Mouse (Mus musculus): ENCODE data around the gene Lrrc25.

Lrrc25 gene

DNA sequence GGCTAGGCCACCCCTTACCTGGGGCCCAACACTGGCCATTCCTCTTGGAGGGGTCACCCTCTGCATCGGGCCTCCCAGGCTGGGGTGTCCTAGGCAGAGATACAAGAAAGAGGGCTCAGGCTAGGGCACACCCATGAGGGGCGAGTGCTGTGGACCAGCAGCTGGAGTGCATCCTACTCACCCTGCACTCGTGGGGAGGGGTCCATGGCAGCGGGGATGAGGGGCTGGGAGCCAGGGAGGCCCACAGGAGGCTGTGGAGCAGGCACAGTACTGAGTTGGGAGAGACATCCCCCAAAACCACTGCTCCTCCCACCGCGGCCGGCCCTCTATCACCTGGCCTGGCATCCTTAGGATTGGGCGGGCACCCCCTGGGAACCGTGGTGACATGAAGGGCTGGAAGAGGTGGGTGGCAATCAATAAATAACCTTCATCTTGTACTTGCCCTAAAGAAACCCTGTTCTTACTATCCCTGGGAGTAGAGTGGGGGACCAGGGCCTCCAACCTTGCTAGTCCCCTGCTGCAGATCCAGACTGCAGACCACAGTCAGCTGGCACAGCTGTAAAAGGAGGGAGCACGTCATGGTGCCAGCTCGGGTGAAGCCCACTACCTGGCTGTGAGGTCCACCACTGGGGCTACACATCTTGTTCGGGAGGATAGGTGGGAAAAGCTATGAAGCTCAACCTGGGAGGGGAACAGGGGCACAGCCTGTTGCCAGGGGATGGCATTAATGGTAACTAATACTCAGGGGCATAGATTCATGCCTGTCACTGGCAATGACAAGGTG lies 16.3 kb upstream of the Lrrc25 start:
- DNase-seq (ENCODE audit: low spot score): no peak

DNA sequence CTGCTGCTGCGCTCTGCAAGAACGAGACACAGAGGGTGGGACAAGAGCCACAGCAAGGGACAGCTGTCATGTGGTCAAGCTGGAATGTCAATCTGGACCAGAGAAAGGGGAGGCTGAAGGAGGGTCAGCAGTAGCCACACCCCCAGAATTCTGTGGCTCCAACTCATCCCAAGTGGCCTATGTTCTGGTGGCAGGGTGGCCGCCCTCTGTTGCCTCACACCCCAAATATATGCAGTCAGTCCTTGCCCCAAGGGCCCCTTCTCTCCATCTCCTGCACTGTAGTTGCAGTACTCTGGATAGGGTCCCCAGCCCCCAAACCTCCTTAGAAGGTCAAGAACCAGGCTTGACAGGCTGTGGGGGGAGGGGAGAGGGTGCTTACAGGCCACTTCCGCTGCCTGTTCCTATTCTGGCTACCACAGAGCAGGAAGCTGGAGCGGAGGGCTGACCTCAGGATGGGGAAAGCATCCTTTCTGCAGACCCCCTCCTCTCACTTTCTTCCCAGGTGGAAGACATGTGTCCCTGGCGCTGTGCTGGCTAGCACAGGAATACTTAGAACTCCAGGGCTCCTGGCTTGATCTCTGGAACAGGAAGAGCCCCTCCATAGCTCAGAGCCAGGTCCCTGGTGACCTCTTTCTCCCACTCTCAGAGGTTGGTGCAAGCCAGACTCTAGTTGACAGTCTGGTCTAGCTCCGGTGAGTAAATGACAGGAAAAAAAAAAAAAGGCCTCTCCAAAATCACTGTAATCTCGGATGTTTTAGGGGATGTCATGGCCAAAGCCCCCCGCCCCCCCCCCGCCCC lies 15.3 kb upstream of the Lrrc25 start:
- DNase-seq (ENCODE audit: low spot score): peak; percentile 63

DNA sequence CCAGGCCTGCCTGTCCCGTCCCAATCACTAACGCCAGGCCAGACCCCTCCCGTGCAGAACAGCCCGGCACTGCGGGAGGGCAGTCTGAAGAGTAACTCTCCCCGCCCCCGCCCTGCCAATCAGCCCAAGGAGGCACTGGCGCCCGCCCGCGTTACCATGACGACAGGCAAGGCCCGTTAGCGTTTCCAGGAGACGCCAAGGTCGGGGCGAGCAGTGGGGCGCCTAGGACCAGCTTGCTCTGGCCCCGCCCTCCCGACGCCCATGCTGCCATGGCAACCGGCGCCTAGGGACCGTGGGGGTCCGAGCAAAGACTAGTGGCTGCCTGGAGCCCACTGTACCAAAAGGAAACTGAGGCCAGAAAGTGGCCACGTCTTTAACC lies 14.7 kb upstream of the Lrrc25 start:
- peak; percentile 79 for DNase-seq (ENCODE audit: low spot score)

DNA sequence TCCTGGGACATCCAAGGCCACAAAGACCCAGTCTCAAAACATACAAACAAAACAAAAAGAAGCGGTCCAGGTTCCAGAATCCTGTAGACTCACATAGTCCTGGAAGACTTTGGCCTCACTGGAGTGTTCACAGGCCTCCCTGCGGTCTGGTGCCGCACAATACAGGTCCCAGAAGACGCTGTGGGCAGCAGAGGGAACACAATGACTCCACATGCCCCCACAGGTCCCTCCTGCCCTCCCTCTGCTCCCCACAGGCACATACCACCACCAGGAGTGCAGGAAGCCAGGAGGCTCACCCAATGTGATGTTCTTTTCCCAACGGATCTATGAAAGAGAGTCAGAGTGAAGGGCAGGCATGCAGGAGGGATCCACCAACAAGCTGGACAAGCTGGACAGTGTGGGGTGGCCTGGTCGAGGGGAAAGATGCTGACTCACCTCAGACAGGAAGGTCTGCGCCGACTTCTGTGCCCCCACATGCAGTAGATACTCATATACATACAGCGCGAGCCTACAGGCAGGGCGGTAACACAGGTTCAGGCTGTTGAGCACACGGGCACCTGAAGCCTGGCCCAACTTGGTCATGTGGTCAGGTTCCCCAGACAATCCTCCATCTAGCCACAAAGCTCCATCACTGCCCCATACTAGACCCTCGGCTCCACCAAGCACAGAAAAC lies 13.7 kb upstream of the Lrrc25 start:
- no peak for DNase-seq (ENCODE audit: low spot score)

DNA sequence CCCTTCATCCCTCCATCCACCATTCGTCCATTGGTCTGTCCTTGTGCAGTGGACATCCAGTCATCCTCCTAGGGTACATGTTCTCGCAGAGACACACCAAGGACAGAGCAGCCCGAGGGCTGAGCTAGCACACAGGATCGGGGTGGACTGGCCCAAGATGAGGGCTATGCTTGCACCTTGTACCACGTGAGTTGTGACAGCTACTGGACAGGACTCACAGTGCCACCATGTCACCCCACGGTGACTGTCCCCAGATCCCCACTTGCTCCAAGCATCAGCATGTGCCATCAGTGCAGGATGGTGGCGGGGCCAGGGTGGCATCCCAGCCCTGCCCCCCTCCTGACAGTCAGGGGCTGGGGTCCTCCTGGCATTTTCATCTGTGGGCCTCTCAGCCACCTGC lies 11.4 kb upstream of the Lrrc25 start:
- DNase-seq (ENCODE audit: low spot score): no peak

DNA sequence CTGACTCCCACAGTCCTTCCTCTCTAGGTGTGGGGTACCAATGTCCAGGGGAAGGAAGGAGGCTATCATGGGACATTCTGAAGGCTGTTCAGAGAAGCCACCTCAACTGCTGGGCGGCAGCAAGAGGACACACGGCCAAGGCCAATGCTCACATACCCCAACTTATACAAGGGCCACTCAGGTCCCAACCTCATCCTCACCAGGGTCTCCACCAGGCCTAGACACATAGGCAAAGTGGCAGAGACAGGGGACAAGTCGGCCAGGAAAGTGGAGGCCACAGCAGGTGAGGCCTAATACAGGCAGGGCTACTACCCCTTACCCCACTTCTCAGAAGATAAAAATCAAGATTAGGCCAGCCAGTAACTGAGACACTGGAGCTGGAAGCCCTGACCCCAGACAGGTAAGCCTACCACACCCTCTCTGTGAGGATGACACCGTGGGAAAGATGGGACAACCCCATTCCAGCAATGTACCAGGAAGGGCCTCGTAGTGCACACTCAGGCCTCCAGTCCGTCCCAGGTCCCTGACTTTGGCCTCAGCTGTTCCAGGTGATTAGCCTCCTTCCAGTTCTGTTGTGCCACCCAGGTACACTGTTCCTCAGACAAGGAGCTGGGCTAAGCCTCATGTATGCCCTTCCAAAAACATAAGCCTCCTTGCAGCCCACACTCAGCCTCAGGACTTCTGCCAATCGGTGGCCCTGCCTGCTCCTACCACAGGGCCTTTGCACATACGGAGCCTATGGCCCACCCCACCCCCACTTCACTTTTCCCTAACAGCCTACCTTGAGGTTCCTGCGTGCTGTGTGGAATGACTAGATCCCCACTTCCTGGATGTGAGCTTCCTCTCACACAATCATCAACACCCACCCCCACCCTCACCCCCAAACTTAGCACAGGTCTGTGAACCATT lies 9.8 kb upstream of the Lrrc25 start:
- no peak for DNase-seq (ENCODE audit: low spot score)

DNA sequence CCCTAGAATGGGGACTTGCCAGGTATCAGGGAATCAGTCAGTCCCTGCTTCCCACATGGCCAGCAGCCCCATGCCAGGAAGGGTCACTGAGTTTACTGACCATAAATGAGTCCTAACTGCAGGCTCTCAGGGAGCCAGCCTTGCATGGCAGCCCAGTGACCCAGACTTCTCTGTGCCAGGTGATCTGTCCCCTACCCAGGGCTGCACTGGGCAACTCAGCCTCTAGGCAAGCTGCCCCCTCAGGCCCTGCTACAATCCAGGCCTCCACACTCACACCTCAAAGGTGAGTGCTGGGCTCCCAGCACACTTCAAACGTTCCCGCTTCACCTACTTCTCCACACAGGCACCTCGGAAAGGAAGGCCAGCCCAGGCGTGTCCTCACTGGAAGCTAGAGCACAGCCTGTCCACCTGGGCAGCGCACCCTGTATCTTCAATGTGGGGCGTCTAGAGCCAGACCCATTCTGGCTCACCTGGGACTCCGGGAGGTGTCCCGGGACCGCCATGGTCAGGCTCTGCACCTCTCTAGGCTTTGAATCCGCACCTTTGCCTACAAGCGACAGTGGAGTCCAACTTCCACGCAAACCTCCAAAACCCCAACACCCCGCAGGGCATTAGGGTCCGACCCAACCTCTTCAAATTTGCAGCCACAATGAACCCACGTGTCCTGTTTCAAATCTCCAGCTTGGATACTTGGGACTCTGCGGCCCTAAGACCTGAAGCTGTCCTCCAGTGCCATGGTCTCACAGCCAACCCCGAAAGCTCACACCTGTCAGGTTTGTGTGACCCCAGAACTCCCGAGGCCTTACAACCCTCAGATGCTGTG lies 9.0 kb upstream of the Lrrc25 start:
- DNase-seq (ENCODE audit: low spot score): no peak

DNA sequence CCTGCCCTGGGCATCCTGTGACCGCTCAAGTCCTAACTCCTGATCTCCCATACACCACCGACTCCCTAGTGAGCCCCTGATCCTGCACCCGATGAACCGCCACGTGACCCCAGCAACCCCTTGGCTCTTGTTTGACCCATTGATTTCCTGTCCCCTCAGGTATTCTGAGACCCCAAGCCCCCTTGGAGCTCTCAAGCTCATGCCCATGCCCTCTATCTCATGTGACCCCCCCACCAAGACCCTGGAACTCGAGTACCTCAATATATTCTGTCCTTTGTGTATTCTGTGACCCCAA lies 8.4 kb upstream of the Lrrc25 start:
- DNase-seq (ENCODE audit: low spot score): peak; percentile 17

DNA sequence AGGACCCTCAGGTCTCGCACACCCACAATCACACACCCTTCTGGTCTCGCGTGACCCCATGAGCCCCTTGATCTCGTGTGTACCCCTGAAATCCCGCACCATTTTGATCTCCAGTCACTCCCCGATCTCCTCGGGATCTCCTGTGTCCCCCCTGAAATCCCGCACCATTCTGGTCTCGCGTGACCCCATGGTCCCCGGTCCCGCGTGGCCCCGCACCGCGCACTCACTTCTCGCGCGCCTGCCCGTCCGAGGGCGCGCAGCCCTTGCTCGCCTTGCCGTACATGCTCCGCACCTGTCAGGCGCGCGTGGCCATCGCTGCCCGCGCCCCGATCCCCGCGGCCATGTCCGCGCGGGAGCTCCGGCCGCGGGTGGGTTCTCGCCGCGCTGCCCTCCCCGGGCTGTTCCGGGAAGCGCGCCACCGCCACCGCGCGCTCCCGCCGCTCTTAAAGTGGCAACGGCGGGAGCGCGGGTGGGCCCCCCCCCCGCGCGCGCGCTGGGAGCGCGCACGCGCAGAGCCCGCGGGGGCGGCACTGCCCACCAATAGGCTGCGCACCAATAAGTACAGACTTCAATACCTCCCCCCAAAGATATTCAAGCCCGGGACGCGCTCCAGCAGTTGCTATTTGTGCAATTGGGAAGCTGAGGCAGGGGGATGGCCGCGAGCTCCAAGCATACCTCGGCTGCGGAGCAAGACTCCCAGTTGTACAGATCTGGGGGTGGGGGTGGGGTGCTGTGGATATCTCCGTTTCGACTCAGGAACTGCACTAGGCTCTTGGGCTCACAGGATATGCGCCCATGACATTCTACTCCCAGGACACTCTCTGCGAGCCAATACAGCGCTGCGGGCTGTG lies 7.8 kb upstream of the Lrrc25 start:
- DNase-seq (ENCODE audit: low spot score): peak; percentile 72

DNA sequence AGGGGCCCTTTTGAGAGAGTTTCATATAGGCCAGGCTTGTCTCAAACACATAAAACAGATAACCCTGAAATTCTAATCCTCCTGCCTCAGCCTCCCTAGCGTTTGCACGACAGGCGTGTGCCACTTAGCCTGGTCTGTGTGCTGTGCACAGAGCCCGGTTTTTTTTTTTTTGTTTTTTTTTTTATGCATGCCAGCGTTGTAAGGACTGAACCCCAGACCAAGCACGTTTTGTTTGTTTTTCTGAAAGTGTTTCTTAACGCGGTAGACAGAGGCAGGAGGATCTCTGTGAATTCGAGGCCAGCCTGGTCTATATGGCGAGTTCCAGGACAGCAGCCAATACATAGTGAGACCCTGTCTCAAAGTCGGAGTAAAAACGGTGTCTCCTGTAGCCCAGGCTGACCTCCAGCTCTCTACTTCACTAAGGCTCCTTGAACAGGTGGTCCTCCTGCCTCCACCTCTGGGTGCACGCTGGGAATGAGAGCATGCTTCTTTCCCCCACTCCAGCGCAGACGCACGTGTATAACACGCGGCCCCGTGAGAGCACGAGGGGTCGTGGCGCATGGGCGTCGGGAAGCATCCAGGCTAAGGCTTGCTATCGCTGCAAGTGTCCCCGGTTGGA lies 7.1 kb upstream of the Lrrc25 start, which contains the start of gene Ssbp4:
Ssbp4 (minus strand) TSS at position 124 of the 619 bp plus-strand sequence.
- DNase-seq (ENCODE audit: low spot score): no peak

DNA sequence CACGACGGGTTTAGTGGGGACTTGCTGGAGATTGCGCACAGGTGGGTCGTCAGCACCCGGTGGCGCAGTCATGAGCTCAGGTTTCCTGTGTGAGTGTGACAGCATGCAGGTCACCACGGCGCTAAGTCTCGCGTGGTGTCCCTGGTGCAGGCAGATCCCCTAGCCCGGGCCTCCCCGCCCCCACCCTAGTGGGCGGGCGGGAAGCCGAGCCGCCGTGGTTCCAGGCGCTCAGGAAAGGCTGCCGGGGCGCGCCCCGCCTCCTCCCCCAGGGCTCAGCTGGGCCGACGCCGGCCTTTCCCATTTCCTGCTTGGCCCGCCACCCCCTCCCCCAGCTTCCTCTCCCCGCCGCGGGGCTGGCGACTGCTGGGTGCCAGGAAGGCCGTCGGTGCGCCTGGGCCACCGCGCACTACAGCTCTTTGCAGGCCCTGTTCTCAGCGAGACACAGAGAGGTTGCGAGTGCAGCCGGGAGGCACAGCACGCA lies 6.5 kb upstream of the Lrrc25 start:
- DNase-seq (ENCODE audit: low spot score): peak; percentile 82

DNA sequence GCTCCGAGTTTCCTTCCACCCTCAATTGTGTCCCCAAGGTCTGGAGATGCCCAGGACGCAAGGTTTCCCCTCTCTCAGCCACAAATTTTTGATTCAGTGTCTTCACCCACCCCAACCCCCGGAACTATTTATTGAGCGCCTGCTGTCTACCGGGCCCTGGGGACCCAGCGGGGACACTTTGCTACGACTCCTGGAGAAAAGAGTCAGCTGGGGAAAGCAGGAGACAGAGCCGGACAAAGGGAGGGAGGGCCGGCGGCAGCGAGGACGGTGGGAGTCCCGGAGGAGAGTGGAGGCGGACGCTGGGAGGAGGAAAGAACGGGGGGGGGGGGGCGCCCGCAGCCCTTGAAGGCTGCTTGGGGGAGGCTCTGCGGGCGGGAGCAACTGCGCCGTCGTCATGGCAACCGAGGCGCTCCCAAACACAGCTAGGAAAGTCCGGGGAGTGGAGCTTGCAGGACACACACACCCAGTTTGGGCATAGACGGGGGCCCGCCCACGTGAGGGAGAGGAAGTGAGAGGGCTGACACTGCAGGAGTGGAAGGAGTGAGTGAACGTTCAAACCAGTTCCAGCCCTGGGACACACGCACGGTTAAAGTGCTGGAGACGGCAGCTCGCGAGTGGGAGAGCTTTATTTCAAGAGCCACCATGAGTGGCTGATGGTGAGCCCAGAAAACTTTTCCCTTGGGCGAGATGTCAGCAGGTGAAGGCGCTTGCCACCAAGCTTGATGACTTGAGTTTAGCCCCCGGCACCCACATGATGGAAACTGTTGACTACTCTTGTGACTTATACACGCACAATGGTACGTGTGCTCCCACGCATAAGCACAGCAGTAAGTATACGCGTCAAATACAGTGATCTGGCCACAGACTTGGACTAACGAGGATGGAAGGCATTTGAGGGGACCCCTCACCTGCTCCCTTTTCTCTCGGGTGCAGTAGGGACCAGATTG lies 5.8 kb upstream of the Lrrc25 start:
- DNase-seq (ENCODE audit: low spot score): peak; percentile 92

DNA sequence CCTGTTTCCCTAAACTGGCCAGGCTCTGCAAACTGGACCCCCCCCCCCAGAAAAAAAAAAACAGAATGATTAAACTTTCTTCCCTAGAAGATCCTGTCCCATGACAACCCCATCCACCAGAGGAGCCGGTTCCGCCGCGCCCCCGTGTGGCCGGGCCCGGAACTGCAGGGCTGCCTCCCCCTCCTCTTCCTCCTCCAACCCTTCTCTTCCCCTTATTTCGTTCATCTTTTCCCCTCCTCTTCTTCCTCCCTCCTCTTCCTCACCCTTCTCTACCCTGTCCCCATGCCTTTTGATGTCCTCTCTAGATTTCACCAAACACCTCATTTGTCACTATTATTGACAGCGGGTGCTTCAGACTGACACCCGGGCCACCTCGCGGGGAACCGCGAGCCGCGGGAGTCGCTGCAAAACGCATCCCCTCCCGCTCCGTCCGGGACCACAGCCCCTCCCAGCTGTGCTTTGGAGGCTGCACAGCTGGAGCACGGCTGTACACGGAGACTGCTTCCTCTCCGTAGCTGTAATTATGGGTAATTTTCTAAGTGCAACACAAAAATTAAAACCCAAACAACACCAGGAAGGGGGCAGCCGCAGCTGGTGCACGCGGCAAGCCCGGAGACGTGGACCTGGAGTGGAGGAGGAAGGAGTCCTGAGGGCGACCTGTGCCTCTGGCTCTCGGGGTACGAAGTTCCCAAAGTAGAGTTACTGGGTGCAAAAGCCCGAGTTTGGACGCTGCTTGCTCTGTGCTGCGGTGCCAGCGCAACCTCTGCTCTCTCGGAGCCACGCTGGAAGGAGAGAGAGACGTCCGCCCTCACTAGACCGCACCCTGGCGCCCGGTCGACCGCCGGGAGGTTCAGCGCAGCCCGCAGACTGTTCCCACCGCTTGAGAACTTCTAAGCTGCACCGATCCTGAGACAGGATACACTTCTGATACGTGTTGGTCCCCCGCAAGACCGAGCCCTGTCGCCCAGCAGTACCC lies 4.9 kb upstream of the Lrrc25 start:
- peak; percentile 83 for DNase-seq (ENCODE audit: low spot score)

DNA sequence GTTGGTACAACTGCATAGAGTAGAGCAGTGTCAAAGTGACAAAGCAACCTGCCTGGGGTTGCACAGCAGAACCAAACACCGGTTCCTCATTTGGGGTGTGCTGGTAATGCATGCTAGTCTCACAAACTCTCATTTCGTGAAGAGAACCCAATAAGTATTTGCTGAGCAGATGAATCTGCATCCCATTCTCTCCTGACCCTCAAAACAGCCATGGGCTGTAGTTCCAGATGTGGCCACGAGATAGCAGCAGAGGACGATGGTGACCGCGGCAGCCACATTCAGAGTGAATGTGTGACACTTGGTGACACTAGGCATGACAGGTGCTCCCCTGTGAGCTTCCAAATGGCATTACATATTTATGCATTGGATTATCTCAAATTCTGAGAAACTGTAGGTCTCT lies 4.1 kb upstream of the Lrrc25 start:
- DNase-seq (ENCODE audit: low spot score): peak; percentile 91

DNA sequence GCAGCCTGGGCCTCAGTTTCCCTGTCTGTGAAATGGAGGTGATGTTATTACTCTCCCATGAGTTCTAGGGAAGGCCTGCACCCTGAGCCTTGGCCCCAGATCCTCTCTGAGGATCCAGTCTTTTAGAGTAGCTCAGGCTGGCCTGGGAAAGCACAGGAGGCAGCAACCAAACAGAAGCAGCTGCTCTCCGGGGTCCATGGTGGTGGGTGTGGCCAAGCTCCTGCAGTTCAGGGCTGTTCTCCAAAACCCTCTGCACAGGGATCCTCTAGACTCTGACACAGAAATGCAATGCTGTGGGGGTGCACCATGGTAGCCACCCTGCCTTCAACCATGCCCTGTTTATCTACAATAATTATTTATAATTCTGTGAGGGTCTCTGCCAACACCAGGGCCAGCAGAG lies 2.2 kb upstream of the Lrrc25 start:
- no peak for DNase-seq (ENCODE audit: low spot score)

DNA sequence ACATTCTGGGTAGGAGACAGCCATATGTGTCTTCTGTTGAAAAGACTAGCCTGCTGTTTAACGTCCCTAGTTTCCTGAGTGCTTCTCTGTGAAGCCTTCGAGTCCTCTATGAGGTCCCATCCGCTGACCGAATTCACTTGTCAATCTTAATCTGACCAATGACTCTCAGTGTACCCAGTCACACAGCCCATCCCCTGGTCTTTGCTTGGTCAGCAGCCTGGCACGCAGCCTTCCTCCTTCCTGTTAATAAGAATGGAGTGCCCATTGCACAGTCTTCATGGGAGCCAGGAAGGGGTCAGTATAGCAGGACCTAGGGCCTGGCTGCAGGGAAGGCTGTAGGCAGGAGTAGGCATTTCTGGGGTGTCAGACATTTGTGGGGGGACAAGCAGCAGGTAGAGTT lies 1.5 kb upstream of the Lrrc25 start:
- DNase-seq (ENCODE audit: low spot score): no peak

DNA sequence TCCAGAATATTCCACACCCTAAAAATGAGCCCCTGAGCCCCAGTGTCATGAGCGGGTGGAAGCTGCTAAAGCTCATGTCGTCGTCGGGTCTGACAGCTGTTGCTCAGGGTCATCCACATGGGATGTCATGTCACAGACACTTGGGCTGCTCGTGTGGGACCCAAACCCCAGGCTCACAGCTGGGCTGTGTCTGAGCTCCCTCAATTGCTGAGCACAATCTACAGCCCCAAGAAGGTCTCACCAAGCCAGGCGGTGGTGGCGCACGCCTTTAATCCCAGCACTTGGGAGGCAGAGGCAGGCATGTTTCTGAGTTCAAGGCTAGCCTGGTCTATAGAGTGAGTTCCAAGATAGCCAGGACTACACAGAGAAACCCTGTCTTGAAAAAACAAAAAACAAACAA lies 674 bp upstream of the Lrrc25 start:
- no peak for DNase-seq (ENCODE audit: low spot score)
